8 mouse cellular contexts compared by ENCODE assay signal in genomic region chr7:110613381-110614132, GRCm38 (mm10). TPM values are rescaled to one million over a fixed set of nuclear protein-coding genes. Genes with fewer than 3 reads are reported as not detected.
A peak's percentile ranks its signal among the peaks of the same experiment; 100 is the strongest.
DNase-seq lines count a peak whose midpoint lies in the region; ATAC-seq and TF ChIP-seq lines count a peak whose summit lies in the region.

No protein-coding gene starts in this region.

- ATAC-seq in activated CD4-positive, CD25-positive, alpha-beta regulatory T cell, adult 4 months: peak; percentile 7
- ATAC-seq in heart, embryonic 15.5 days (replicated peaks; ENCODE audit: insufficient number of reproducible peaks, insufficient read depth, low FRiP score, low read depth): 0 out of 2 replicates have a peak, but pooled peaks have one; percentile 16

- 4% methylated on average over 17 of the region's 17 CpGs for WGBS in heart, embryonic 15.5 days
- 21% methylated on average over 17 of the region's 17 CpGs for WGBS in macrophage (ENCODE audit: missing documents)

- peak overlapping the region; percentile 97 for H3K27ac ChIP-seq in layer of hippocampus, adult 2 months
- peak overlapping the region; percentile 99 for H3K27ac ChIP-seq in heart, embryonic 15.5 days
- no peak overlapping the region for H3K27ac ChIP-seq in macrophage

- H3K27me3 ChIP-seq in heart, embryonic 15.5 days: no peaks in the 10 kb centered on the region

- no peaks in the 10 kb centered on the region for H3K36me3 ChIP-seq in heart, embryonic 15.5 days
- no peaks in the 10 kb centered on the region for H3K36me3 ChIP-seq in macrophage (ENCODE audit: inconsistent target)

- peak overlapping the region; percentile 63 for H3K4me3 ChIP-seq in layer of hippocampus, adult 2 months
- peak overlapping the region; percentile 88 for H3K4me3 ChIP-seq in heart, embryonic 15.5 days
- peak overlapping the region; percentile 40 for H3K4me3 ChIP-seq in macrophage (ENCODE audit: inconsistent target)

- peaks cover 28% of the 10 kb centered on the region for H3K4me1 ChIP-seq in heart, embryonic 15.5 days (replicated peaks)

- no peak for DNase-seq in layer of hippocampus, adult 2 months (ENCODE audit: low spot score in 2 of 2)
- DNase-seq in layer of hippocampus, adult 9-11 months: no peak
- DNase-seq in frontal cortex, postnatal 14 days (ENCODE audit: low spot score in 2 of 2): no peak
- DNase-seq in ovary, postnatal 36 days (ENCODE audit: low spot score): no peak
- no peak for DNase-seq in spleen, postnatal 14 days (ENCODE audit: low spot score in 2 of 2)

- TF ChIP-seq CTCF in layer of hippocampus, adult 2 months (conservative IDR thresholded peaks at IDR 0.05): no peak

- H3K9ac ChIP-seq in heart, embryonic 15.5 days: peak overlapping the region; percentile 93

- H3K79me2 ChIP-seq in macrophage (ENCODE audit: inconsistent target): peaks cover 48% of the 10 kb centered on the region

- no peaks in the 10 kb centered on the region for H3K9me3 ChIP-seq in heart, embryonic 15.5 days (replicated peaks)

- peak overlapping the region; percentile 92 for H3K4me2 ChIP-seq in heart, embryonic 15.5 days

RNA-seq across cellular contexts. Expression of gene Sbf2, which starts 1.2 kb away (rescaled TPM):
- total RNA-seq in layer of hippocampus, adult 2 months (2021): 10 to 100 TPM; 69.8 to 78.0 TPM
- 1 to 10 TPM in 1 of 2 experiments, under 1 TPM in 1; 0.84 to 2.3 TPM for polyA plus RNA-seq in activated CD4-positive, CD25-positive, alpha-beta regulatory T cell, adult 4 months (2017; shearing (Covaris generic))
- 30.8 TPM in 2 replicates for polyA plus RNA-seq in heart, embryonic 15.5 days (2015; fragmentation: Nextera tagmentation; extraction: Ambion mirVana)
- 100 to 1,000 TPM; 133 to 207 (median 162) TPM for total RNA-seq in macrophage (2018; cell fraction: chromatin; rRNA removed)
- total RNA-seq in macrophage (2018; cell fraction: cytosol; rRNA removed): 10 to 100 TPM; 25.2 to 52.5 (median 39.1) TPM
- total RNA-seq in macrophage (2018; cell fraction: nucleus; rRNA removed): 100 to 1,000 TPM in 13 of 26 experiments, 10 to 100 TPM in 13; 53.9 to 164 (median 100) TPM
- polyA plus RNA-seq in macrophage (2018): 34.5 to 46.3 TPM (median 42.4 TPM) in 3 replicates

RNA-seq across cellular contexts. Expression of gene Adm, which starts 13.9 kb away (rescaled TPM):
- total RNA-seq in layer of hippocampus, adult 2 months (2021): 1 to 10 TPM; 1.1 to 1.6 TPM
- not detected for polyA plus RNA-seq in activated CD4-positive, CD25-positive, alpha-beta regulatory T cell, adult 4 months (2017; shearing (Covaris generic))
- 18.4 and 20.5 TPM in 2 replicates for polyA plus RNA-seq in heart, embryonic 15.5 days (2015; fragmentation: Nextera tagmentation; extraction: Ambion mirVana)
- 10 to 100 TPM in 1 of 26 experiments, 1 to 10 TPM in 10, under 1 TPM in 1, not detected in 14; 0.67 to 12.9 (median 4.2) TPM for total RNA-seq in macrophage (2018; cell fraction: chromatin; rRNA removed)
- 1 to 10 TPM in 10 of 26 experiments, under 1 TPM in 10, not detected in 6; 0.14 to 9.9 (median 1.1) TPM for total RNA-seq in macrophage (2018; cell fraction: cytosol; rRNA removed)
- total RNA-seq in macrophage (2018; cell fraction: nucleus; rRNA removed): 10 to 100 TPM in 1 of 26 experiments, 1 to 10 TPM in 11, under 1 TPM in 4, not detected in 10; 0.48 to 12.0 (median 3.3) TPM
- 0.10 to 0.38 TPM (median 0.25 TPM) in 3 replicates for polyA plus RNA-seq in macrophage (2018)

Comparison
In these comparisons a context has a peak if more than half of its experiments do, and no peak if none do; other contexts are left out.
1. RNA of gene Adm, which starts 13.9 kb away (polyA plus RNA-seq): 18.4 to 20.5 TPM in heart, embryonic 15.5 days; not detected in activated CD4-positive, CD25-positive, alpha-beta regulatory T cell, adult 4 months and 0.10 to 0.38 TPM in macrophage; every median in the first group is over 10 times any median in the second.
2. Peak in every context shown above with its lines, with median percentiles within 50 percentile points of each other: H3K4me3 ChIP-seq.